Mouse (Mus musculus) urinary bladder, postnatal 4 days (tissue): Measurements from ENCODE around the gene Gm11042.

Source experiments
- DNase-seq, 2 experiments: peaks; one replicate each; pipeline ENCODE4 v3.0.0; 2021 to 2022; ENCODE audit warnings: low spot score in 2 of 2

The Gm11042 gene

DNA sequence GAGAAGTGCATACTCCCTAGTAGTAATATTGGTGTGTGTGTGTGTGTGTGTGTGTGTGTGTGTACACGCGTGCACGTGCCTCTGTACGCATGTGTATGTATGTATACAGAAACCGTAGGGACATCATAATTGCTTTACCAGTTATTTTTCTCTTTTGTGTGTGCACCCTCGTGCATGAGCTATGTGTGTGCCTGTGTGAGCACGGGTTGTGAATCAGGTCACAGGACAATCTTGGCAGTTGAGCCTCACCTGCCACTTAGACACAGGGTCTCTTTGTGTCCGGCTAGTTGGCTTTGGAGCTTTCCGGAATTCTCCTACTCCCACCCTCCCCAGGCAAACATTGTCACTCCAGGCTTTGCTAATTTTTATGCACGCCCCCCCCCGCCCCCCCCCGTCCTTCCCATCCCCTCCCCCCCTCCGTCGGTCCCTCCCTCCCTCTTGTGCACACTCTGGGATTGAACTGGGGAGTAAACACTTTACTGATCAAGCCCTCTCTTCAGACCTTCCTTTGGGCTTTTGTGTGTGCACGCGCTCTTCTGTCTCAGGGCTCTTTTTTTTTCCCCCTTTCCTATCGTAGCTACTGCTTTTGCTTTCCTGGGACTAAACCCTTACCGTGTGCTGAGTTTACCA lies at the start of gene Gm11042:
Gene Gm11042 (minus strand): TSS at position 51 of the 630 bp plus-strand sequence.
- no peak for DNase-seq

DNA sequence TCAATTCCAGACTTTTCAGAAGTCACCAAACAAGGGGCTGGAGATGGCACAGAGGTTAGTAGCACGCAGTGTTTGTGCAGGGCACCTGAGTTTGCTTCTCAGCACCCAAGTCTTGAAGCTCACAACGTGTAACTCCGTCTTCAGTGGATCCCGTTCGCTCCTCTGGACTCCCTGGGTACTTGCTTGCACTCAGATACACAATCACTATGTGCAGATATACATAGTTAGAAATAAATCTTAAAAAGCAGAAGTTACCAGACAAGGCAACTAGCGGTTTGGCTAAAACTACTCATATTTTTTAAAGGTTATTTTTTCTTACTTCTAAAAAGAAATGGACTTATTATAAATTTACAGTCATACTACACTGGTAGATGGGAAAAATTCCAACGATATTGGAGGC lies 48.3 kb upstream of the Gm11042 start:
- DNase-seq = no peak

DNA sequence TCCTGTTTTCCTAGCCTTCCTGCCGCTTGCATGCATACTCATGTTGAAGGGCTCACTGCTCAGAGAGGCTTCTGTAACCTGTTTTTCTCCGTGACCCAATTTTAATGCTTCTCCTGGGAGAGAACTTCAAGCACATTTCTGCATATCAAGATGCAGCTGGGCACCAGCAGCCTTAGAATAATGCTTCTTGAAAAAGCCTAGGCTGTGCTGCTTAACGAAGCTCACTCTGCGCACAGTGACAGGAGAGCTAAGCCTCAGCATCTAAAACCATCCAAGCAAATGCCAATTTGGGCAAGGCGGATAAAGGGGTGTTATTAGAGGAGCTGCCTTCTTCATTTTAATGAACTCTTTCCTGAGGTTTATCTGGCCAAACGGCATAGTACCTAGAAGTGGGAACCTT lies 46.9 kb upstream of the Gm11042 start:
- DNase-seq = no peak

DNA sequence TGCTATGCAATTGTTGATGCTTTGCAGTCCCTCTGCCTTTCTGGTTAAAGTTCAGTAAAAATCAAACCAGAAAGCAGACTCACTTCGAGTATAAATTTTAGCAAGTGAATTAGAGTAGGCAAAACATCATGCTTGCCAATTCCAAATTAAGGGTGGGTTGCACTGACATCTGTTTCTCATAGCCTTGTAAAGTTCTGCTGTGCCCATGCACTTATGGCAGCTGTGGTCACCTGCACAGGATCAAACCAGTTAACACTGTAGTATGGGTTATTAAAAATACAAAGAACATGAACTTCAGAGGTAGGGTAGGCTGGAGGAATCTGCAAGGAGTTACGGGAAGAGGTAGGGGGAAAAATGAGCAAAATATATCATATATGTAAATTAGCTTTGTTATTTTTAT lies 46.3 kb upstream of the Gm11042 start:
- DNase-seq = no peak

DNA sequence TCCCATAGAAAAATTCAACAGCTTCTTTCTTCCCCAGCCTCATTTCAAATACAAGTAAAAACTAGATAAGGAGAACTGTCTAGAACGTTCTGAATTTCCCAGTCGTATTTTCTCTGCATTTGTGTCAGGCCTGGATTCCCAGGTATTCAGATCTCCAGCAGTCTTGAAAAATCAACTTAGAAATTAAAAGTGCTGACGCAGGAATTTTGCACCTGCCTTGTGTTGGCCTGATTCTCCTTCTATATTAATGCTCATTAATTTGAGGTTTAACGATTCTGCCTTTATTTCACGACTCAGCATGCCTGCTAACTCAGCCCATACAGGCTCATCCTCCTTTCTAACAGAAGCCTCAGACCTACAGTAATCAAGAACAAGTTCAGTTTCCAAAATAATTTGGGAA lies 43.6 kb upstream of the Gm11042 start:
- no peak for DNase-seq

DNA sequence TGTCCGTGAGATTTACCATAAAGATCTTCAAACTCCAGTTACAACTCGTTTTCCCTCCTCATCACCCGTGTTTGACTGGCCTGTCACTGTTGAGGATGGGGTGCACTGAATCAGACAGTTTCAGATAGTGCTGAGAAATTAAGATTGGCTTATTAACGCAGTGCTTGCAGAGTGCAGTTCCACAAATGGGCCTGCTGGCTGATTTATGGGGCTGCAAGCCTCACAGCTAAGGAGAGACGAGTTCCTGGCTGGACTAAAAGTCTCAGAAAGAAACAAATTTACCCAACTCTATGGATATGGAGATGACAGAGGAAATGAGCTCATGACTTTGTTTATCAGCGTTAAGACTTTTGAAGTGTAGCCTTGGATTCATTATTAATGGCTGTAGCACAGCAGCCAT lies 41.6 kb upstream of the Gm11042 start:
- DNase-seq = no peak

DNA sequence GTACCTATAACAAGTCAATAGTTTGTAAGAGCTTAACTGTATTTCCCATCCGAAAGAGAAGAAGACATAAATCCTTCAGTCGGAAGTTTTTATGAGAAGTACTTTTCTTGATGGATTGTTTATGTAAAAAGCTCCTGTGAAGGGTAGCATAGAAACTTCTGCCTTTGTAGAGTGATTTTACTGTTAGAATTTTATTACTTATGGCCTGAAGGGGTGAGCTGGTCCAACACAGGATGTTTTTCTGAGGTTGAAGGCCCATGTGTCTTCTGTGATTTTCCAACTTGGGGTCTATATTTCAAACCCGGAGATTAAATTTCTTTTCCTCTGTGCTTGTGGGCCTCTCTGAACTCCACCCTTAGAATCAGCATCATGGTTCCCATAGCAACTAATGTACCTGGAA lies 26.5 kb upstream of the Gm11042 start:
- DNase-seq = no peak

DNA sequence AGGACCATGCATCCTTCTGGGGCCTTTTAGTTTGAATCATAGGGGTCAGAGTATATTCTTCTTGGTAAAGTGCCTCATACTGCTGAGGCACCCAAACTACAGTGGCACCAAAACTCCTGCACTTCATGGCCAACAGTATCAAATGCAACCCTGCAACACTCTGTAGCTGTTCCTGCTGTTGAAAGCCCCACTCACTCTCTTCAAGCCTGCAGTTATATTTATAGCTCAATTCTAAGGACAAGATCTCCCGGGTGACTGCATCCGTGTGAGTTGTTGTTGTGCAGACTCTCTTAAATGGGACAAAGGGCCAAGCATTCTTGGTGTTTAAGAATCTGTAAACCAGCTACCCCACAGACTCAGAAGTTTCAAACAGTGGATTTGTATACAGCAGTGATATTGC lies 23.9 kb upstream of the Gm11042 start:
- DNase-seq = no peak

DNA sequence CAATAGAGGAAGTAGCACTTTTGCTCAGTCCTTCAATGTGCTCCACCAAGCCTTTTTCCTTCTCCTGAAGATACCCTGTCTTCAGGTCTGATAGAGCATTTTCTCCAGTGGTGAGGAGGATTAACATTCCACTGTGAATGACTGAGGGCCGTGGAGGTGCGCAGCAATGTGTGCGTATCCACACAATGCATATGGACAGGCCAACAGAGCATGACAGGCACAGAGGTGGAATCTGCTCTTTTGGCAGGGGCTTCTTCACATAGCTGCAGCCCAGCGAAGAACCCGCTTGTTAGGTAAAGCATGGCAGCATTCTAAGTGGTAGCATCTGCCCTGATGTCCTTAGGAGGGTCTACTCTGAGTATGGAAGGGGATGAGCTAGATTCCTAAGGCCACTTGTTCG lies 17.5 kb upstream of the Gm11042 start:
- DNase-seq = no peak

DNA sequence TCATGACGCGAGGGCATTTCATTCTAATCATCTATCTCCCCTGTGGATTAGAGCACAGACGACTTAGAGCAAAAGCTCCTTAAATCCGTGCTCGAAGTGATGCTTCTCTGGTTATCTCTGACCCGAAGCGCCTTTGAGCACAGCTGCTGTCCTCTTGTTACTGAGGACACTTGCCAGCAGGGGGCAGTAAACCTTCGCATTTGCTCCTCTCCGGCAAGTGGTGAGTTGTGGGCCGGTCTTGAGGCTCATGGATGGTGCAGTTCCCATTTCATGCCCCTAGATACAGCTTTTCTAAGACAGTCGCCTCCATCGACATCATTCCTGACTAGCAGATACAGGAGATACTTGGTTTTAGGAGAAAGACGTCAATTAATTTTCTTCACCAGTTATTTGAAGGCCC lies 16.8 kb upstream of the Gm11042 start:
- peak in 1 of 2 experiments; percentile 72 for DNase-seq

DNA sequence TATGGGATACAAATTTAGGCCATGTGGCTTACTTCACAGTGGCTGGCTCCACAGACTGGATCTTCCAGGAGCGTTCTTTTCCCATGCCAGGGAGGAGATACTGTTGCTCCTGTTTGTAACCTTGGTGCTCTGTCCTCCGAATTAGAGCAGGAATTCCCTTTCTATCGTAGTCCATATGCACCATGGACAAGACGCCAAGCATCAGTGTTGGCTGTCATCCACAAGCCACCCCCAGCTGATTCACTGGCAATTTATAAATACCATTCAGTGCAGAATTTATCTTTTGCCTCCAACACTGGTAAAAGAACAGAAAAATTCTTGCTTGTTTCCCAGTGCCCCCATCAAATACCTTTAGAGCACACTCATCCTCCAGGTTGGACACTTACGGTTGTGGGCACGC lies 13.6 kb upstream of the Gm11042 start:
- DNase-seq = no peak

DNA sequence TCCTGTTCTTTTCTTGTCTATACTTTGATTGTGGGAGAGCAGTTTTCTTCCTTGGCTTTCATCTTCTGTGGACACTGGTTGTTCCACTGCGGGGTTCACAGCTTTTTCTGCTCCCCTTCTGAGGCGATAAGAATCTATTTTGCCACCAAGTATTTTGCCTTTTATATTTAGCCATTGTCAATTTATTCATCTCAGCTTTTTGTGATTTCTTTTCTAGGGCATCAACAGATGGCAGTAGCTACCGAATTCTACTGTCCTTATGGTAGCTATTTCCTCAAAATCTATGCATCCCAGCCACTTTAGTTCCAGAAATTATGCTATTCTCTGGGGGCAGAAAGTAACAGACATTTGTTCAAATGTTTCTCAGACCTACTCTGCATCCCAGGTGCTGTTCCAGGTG lies 10.4 kb upstream of the Gm11042 start:
- no peak for DNase-seq

DNA sequence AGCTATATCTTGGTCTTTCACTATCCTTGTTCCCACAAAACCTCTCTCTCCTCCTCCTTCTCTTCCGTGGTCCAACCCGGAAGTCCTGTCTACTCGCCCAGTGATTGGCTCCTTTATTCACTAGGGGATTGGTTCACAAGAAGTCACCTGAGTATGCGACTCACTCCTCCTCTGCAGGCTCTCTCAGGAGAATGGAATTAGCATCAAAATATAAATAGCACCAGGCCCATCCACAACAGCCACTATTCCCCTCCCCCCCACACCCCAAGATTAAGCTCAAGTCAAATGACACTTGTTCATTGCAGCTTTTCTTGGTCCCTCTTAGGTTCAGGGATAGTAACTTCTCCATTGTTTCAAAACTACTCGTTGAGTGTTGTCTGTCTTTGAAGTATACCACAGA lies 5.8 kb upstream of the Gm11042 start:
- DNase-seq = no peak

DNA sequence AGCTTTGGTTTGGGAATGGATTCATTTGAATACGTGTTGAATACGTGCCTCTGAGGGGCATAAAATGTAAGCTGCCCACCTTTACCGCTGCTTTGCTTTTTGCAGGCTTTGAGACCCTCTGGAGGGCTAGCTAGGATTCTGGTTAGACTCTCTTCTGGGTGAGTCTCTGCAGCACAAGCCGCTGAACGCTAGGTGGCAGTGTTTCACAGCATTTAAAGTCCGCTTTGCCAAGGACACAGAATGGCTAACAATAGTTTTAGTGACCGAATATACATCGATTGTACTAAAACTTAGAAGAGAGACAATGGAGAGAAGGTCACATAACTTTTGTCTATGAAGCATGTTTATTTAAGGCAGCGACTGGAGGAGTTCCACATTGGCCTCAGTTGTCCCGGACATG lies 4.1 kb upstream of the Gm11042 start:
- DNase-seq = peak; percentile 25 to 79

DNA sequence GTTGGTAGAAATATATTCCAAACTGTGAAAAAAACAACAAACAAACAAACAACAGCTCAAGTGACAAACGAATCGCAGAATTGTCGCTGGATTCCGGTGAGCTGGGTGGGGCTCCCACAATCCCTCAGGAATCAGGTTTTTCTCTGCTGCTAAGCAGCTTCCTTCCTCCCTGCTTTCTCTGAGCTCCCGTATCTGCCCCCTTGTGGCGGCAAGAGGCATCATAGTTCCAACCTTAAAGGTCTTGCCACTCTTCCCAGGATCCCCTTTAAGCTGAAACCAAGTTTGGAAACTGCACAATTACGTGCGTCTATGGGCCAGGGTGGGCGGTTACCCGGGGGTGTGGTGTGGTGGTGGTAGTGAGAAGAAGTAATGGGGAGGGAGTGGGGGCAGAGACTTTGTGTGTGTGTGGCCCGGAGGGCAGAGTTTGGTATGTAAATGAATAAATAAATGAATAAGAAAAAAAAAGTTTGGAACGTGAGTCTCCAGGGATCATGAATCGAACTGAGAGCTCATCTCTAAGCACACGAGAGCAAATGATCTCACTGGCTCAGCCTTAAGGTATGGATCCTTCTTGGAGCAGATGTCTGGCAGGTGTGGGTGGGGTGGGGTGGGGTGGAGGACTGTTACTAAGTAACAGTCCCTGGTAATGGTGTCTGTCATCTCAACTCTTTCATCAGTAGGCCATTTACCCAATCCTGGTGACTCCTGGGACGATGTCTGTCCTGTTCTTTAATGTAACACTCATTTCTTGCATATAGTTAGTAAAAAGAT lies 980 bp upstream of the Gm11042 start:
- peak; percentile 66 to 75 for DNase-seq

DNA sequence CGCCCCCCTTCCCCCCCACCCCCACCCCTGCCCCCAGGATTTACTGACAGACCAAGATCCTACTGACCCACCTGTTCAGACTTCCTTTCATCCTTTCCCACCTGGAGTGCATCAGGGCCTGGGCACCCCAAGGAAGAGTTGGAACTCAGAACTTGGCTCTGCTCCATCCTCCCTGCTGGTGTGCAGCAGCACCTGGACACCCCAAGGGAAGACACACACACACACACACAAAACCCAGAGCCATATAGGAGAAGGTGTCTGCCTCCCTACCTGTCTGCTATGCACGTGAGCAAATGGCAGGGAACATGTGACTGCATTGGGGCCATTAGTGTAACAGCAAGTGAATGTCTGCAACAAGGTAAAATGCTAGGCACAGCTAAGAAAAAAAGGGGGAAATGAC lies 973 bp downstream of the Gm11042 start:
- peak in 1 of 2 experiments; percentile 10 for DNase-seq

DNA sequence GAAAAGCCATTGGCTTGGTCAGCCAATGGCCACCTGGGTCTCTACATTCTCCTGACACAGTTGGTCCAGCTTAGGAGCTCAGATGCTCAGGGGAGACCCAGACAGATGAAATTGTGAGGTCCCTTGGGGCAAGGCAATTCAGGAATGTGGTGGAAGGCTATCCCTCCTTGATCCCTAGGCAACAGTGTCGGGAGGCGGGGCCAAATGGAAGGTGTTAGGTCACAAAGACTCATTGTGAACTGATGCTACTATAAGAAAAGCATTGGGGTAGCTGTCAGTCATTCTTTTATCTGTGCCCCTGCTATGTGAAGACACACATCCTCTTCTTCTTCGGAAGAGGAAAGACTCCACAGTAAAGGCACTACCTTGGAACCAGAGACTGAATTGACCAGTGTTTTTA lies 3.6 kb downstream of the Gm11042 start:
- DNase-seq = no peak

DNA sequence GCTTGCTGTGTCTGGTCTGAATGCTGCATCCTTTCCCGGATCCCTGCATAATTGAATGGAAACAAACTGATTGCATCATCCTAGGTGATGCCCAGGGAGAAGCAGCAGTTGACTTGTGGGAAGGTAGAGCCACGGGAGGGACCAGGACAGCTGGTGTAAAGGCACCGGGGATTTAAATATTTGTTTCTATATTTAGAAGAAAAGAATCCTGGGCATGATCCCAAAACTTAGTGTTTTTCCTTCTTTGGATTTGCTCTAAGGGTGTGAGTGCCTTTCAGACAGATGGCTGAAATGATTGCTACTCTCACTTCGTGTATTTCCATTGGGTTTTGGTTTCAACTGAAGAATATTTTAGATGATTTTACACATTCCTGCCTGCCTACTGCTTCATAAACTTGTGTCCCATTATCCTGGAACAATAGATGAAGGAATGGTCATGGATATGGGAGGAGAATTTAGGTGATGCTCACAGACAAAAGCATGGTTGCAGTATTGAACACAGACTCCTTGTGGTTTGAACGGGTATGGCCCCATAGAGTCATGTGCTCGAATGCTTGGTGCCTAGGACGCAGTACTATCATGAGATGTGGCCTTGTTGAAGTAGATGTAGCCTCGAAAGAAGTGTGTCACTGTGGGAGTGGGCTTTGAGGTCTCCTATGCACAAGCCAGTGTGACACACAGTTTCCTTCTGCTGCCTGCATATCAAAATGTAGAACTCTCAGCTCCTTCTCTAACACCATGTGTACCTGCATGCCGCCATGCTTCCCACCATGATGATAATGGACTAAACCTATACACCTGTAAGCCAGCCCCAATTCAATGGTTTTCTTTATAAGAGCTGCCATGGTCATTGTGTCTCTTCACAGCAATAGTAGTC lies 12.5 kb downstream of the Gm11042 start:
- DNase-seq = no peak

DNA sequence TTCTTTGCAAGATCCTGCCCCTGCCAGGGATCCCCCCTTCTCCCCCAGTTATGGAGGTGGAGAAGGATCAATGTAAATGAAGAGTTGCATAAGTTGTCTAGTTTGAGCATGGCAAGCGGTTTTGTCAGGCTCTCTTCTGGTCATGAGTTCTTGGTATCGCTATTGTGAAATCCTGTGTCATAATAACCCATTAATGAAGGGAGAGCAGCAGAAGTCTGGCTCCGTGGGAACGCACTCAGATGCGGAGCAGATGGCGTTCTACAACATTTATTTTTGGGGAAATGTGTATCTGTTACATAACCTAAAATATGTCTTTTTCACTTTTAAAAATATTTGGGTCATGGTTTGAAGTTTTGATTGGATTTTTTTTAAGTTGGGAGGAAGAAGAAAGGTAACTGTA lies 14.6 kb downstream of the Gm11042 start:
- no peak for DNase-seq

DNA sequence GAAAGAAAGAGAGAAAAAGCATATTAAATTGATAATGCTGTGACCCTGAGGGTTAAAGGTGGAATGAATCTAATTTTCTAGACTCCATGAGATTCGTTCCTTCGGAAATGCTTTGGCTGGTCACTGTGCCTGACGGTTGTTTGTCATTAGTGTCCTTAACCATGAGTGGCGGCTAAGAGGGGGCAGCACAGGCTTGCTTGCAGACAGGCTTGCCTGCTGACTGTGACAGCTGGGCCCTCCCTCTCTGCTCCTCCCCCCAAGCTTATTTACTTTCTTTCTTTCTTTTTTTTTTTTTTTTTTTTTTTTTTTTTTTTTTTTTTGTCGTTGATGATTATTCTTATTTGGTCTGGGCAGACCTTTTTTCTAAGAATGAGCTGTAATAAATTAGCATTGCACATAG lies 19.8 kb downstream of the Gm11042 start:
- DNase-seq = no peak

DNA sequence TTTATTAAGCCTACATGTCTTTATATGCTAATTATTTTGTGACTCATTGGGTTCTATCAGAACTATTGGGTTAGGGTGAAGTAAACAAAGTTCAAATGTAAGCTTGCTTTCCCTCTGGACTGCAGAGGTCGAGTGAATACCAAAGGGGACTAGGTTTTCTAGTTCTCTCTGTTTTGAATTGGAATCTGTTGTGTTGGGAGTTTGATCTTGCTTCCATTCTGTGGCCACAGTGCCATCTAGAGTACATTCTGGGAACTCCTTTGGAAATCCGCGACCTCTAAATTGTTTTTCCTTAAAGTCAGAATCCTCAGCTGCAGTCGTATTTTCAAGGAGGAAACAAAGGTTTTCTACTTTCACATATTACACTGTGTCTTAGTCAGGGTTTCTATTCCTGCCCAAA lies 22.6 kb downstream of the Gm11042 start:
- DNase-seq = no peak

DNA sequence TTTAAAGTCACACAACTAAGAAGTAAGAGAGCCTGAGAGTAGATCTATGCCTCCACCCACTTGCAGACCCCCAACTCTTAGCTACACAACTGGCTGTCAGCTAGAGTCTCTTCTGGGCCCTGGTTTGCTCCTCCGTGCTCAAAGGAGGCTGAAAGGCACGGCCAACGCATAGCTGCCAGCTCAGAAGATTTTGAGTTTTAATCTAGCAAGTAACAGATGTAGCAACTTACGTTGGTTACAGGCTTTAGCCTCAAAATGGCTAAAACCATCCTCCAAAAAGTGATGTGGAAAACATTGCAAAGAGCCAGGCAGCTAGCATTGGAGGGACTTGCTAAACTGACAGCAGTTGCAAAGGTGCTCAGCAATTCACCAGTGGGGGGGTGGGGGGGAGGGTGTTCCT lies 25.2 kb downstream of the Gm11042 start:
- DNase-seq = no peak

DNA sequence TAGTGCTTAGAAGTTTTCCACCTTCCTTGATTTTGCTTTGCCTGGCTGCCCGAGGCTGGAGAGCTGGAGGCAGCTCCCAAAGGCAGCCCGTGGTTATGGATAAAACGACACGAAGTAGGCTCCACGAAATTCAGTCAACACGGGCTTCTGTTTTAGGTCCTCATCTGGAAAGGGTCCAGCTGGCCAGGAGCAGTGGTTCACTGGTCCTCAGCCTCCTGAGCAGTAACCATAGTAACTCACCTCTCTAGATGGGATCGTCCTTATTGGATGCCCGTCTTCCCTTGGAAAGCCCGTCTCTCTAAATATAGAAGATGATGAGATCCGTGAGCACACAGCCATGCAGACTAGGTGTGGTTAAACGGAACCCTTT lies 31.5 kb downstream of the Gm11042 start:
- DNase-seq = no peak
